Mouse (Mus musculus) retina, postnatal 7 days (tissue): ENCODE results near the gene Magea2.
"Not testable (repeated sequence)": the region's sequence is repeated elsewhere in the genome, so short reads cannot be mapped to it uniquely, and the experiment has no call there.

ENCODE experiments used
- DNase-seq: peaks from one replicate; pipeline ENCODE4 v3.0.0-alpha.2; 2012; ENCODE audit warnings: low read depth, low spot score

Gene Magea2

GRCm38 (mm10) chrX:155093566-155093965 is at the start of gene Magea2:
Gene Magea2 (minus strand): TSS chrX:155093666.
- DNase-seq, result not testable (repeated sequence)

- not testable (repeated sequence) for DNase-seq
Measured at GRCm38 (mm10) chrX:155128312-155128711, 34.8 kb upstream of the Magea2 start, which contains the start of gene Cldn34b2. Gene Cldn34b2 (minus strand): TSS chrX:155128412.

- DNase-seq, result no peak
Measured at GRCm38 (mm10) chrX:155098024-155098423, 4.6 kb upstream of the Magea2 start.

- DNase-seq, result not testable (repeated sequence)
Measured at GRCm38 (mm10) chrX:155089693-155090092, 3.8 kb downstream of the Magea2 start, which contains the start of gene Magea1. Gene Magea1 (minus strand): TSS chrX:155089793.

GRCm38 (mm10) chrX:155063045-155063444 is 30.4 kb downstream of the Magea2 start, which contains the start of gene Magea5:
Gene Magea5 (minus strand): TSS chrX:155063145.
- DNase-seq, result not testable (repeated sequence)

- DNase-seq, result not testable (repeated sequence)
Measured at GRCm38 (mm10) chrX:154995750-154996149, 97.7 kb downstream of the Magea2 start, which contains the start of gene Magea8. Gene Magea8 (minus strand): TSS chrX:154995850.
